Mouse (Mus musculus) CD4-positive naive resting alpha-beta T cell, adult 76 days (primary cell): ENCODE results near the gene Errfi1. TPM values are rescaled to one million over a fixed set of nuclear protein-coding genes. Genes with fewer than 3 reads are reported as not detected.

Source experiments
- total RNA-seq: library from RNA; stranded (reverse); gene quantifications from one replicate; pipeline ENCODE4 v1.2.4, GENCODE M21; 2023

The Errfi1 gene
- 34.2 TPM for total RNA-seq

DNA sequence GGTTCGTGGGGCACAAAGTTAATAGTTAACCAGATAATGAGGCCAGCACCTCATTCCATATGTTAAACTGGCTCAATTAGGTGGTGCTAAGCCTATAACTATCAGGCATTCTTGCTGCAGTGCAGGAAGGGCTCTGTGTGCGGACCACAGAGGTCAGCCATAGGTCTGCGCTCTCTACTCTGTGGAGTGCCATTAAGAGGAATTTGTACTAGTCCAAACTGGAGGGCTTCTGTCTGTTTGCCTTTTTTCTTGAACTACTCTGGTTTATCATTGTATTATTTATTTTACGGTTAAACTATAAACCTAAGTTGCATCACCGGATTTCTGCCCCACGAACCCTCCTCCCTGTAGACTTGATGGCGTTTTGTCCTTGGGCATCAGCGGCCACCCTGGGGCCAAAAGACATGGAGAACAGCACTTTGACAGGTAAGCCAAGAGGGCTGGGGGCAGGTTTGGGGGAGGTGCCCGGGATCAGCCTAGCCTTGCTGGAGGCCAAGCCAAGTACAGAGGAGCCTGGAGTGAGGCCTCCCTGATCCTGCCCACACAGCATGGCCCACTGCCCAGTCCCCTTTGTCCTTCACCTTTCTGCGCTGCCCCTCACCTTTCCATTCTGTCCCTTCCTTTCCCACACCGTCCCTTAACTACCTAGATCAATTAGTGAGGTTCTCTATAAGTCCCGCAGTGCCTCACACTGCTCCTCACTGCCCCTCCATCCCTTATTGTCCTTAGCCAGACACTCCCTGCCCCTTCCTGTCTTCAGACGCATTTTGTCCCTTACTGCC lies at the start of gene Errfi1:
Errfi1 (plus strand) TSS at position 240 of the 782 bp plus-strand sequence.

GRCm38 (mm10) chr4:150914290-150914733 lies 60.6 kb downstream of the Errfi1 start, which contains the start of the genes Park7 and Tnfrsf9:
TSS of gene Park7 (minus strand) at chr4:150914437.
TSS of gene Tnfrsf9 (plus strand) at chr4:150914562.

Other genes with a start within 250 kb of the Errfi1 start
- gene Slc45a1, start 201.7 kb upstream of the Errfi1 start, total RNA-seq, result not detected
- gene Park7, start 60.5 kb downstream of the Errfi1 start, total RNA-seq, result 118 TPM
- 5.5 TPM for gene Tnfrsf9, start 60.6 kb downstream of the Errfi1 start, total RNA-seq
- gene Uts2, start 143.2 kb downstream of the Errfi1 start, total RNA-seq, result not detected
- 1.6 TPM for gene Per3, start 190.7 kb downstream of the Errfi1 start, total RNA-seq
- gene Vamp3, start 204.0 kb downstream of the Errfi1 start, total RNA-seq, result 109 TPM
- gene Gm13090, start 235.7 kb downstream of the Errfi1 start, total RNA-seq, result not detected